Comparison of ENCODE assay signal across 21 mouse cellular contexts in the genomic region with DNA sequence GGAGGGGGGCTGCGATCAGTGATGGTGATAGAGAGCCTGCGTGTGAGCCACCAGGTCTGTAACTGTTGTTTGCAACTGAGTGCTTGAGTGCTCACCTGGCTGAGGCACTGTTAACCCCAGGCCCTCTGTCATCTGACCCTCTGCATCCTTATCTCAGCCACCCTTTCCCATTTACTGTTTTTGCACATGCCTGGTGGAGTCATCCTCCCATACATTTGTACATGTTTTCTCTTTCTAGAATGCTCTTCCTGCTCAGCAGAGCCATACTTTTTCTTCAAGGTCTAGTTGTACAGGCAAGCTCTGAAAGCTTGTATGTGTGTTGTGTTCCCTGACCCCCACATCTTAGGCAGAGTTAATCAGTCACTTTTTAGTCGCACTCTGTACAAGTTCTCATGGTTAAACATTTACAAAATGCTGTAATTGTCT. TPM values are rescaled to one million over a fixed set of nuclear protein-coding genes. Genes with fewer than 3 reads are reported as not detected.
DNase-seq lines count a peak whose midpoint lies in the region; ATAC-seq and TF ChIP-seq lines count a peak whose summit lies in the region.
"Had no signal": no experiment of that assay in that cellular context is flagged by ENCODE, and none has a peak within 500 bp of the region (broad histone marks: within the 10 kb centered on the region; RNA-seq: fewer than 3 reads in every experiment).

No protein-coding gene starts in this region.

- intact Hi-C loops in left cerebral cortex, postnatal 25 days (cut with DNase I) = no loop called here

- H3K9me3 ChIP-seq in intestine, embryonic 14.5 days (ENCODE audit: control insufficient read depth, low read length) = no peaks in the 10 kb centered on the region
- no peaks in the 10 kb centered on the region for H3K9me3 ChIP-seq in kidney, postnatal 0 days (replicated peaks; ENCODE audit: low read length)
- no peaks in the 10 kb centered on the region for H3K9me3 ChIP-seq in liver, embryonic 13.5 days (replicated peaks)
- H3K9me3 ChIP-seq: heart, embryonic 15.5 days had no signal

- H3K4me2 ChIP-seq in intestine, embryonic 14.5 days (ENCODE audit: low read length) = no peak overlapping the region
- peak overlapping the region; percentile 35 for H3K4me2 ChIP-seq in kidney, postnatal 0 days (ENCODE audit: low read length)
- no peak overlapping the region for H3K4me2 ChIP-seq in liver, embryonic 13.5 days
- H3K4me2 ChIP-seq: heart, embryonic 15.5 days; lung, embryonic 14.5 days had no signal

- no peaks in the 10 kb centered on the region for H3K4me1 ChIP-seq in intestine, embryonic 14.5 days (replicated peaks; ENCODE audit: control insufficient read depth, insufficient read depth, low read length)
- 0 out of 2 replicates have a peak, but pooled peaks cover 8% of the 10 kb centered on the region for H3K4me1 ChIP-seq in kidney, postnatal 0 days (replicated peaks; ENCODE audit: insufficient read depth, low read length)
- H3K4me1 ChIP-seq in liver, embryonic 13.5 days (replicated peaks) = peaks cover 8% of the 10 kb centered on the region; the same call in 1 of the 2 replicates
- H3K4me1 ChIP-seq: heart, embryonic 15.5 days had no signal

- WGBS in intestine, embryonic 14.5 days = 68% methylated on average over 3 of the region's 3 CpGs
- 57% methylated on average over 3 of the region's 3 CpGs for WGBS in kidney, postnatal 0 days
- WGBS in liver, embryonic 13.5 days (ENCODE audit: insufficient replicate concordance) = 47% methylated on average over 3 of the region's 3 CpGs

- TF ChIP-seq CTCF in kidney, postnatal 0 days (IDR thresholded peaks at IDR 0.05; ENCODE audit: low read depth) = no peak

- no peak for DNase-seq in intestine, embryonic 14.5 days (ENCODE audit: low spot score)
- DNase-seq in kidney, adult 18-20 months = peak; percentile 58
- peak; percentile 59 for DNase-seq in kidney, postnatal 0 days (ENCODE audit: low spot score)
- DNase-seq in liver, embryonic 13.5 days = no peak
- no peak for DNase-seq in left cerebral cortex, postnatal 25 days (ENCODE audit: low spot score in 2 of 2)
- DNase-seq in cerebellum, adult 9-11 months = no peak
- DNase-seq: adrenal gland, postnatal 36 days; B cell, adult 2 months; cerebellum, adult 11-12 months; cerebellum, postnatal 36 days; gastrocnemius, postnatal 25 days; heart, postnatal 4 days; lung, embryonic 14.5 days; lung, postnatal 36 days; right cerebral cortex, postnatal 25 days; thymus, postnatal 36 days had no signal

- no peak overlapping the region for H3K4me3 ChIP-seq in intestine, embryonic 14.5 days (ENCODE audit: low read depth, low read length)
- no peak overlapping the region for H3K4me3 ChIP-seq in kidney, postnatal 0 days (replicated peaks; ENCODE audit: low read depth, low read length)
- H3K4me3 ChIP-seq in liver, embryonic 13.5 days (replicated peaks) = no peak overlapping the region
- H3K4me3 ChIP-seq: heart, embryonic 15.5 days; layer of hippocampus, adult 2 months had no signal

- H3K9ac ChIP-seq in intestine, embryonic 14.5 days (ENCODE audit: low read length) = no peak overlapping the region
- no peak overlapping the region for H3K9ac ChIP-seq in kidney, postnatal 0 days (ENCODE audit: low read depth, low read length)
- no peak overlapping the region for H3K9ac ChIP-seq in liver, embryonic 13.5 days
- H3K9ac ChIP-seq: heart, embryonic 15.5 days; lung, embryonic 14.5 days had no signal

- no peaks in the 10 kb centered on the region for H3K36me3 ChIP-seq in intestine, embryonic 14.5 days (ENCODE audit: control insufficient read depth, insufficient read depth, low read length)
- H3K36me3 ChIP-seq in kidney, postnatal 0 days (ENCODE audit: insufficient read depth, low read length) = no peaks in the 10 kb centered on the region
- no peaks in the 10 kb centered on the region for H3K36me3 ChIP-seq in liver, embryonic 13.5 days
- H3K36me3 ChIP-seq: heart, embryonic 15.5 days had no signal

- no peaks in the 10 kb centered on the region for H3K27me3 ChIP-seq in intestine, embryonic 14.5 days (replicated peaks; ENCODE audit: control insufficient read depth, insufficient read depth, low read length)
- no peaks in the 10 kb centered on the region for H3K27me3 ChIP-seq in kidney, postnatal 0 days (ENCODE audit: insufficient read depth, low read length)
- no peaks in the 10 kb centered on the region for H3K27me3 ChIP-seq in liver, embryonic 13.5 days
- H3K27me3 ChIP-seq: heart, embryonic 15.5 days had no signal

- 0 out of 2 replicates have a peak, but pooled peaks have one; percentile 19 for ATAC-seq in intestine, embryonic 14.5 days (replicated peaks; ENCODE audit: low FRiP score, low TSS enrichment, low read depth)
- ATAC-seq in kidney, postnatal 0 days (replicated peaks; ENCODE audit: low FRiP score, low read depth) = peak; percentile 68
- 0 out of 2 replicates have a peak, but pooled peaks have one; percentile 41 for ATAC-seq in liver, embryonic 13.5 days (ENCODE audit: low read depth)
- ATAC-seq in erythroblast, adult 5-6 weeks (replicated peaks; ENCODE audit: low FRiP score, poor library complexity, severe bottlenecking) = no peak
- ATAC-seq in inflammation-experienced regulatory T-cells, adult 6 months = no peak
- ATAC-seq: hindbrain, embryonic 16.5 days had no signal

- no peak overlapping the region for H3K27ac ChIP-seq in intestine, embryonic 14.5 days (ENCODE audit: low read depth)
- peak overlapping the region; percentile 79 for H3K27ac ChIP-seq in kidney, postnatal 0 days
- H3K27ac ChIP-seq in liver, embryonic 13.5 days = peak overlapping the region; percentile 68
- H3K27ac ChIP-seq: heart, embryonic 15.5 days; layer of hippocampus, adult 2 months had no signal

RNA-seq across cellular contexts. Expression of a gene that starts 36.5 kb away (rescaled TPM):
- polyA plus RNA-seq in intestine, embryonic 14.5 days (2014; fragmentation: Nextera tagmentation; extraction: Ambion mirVana) = 3.1 and 3.7 TPM in 2 replicates
- polyA plus RNA-seq in kidney, postnatal 0 days (2015; fragmentation: Nextera tagmentation; extraction: Ambion mirVana) = 10.9 and 11.0 TPM in 2 replicates
- 1.2 and 1.4 TPM in 2 replicates for polyA plus RNA-seq in liver, embryonic 13.5 days (2015; fragmentation: Nextera tagmentation; extraction: Ambion mirVana)
- 6.3 and 6.5 TPM in 2 replicates for total RNA-seq in erythroblast, adult 5-6 weeks (2015; ENCODE audit: low replicate concordance)
- total RNA-seq in erythroblast, adult 5-6 weeks (2017; ENCODE audit: low replicate concordance) = 1.5 and 5.9 TPM in 2 replicates
- 1 to 10 TPM; 5.7 to 6.4 TPM for total RNA-seq in left cerebral cortex, postnatal 25 days (2021)
- 1 to 10 TPM in 2 of 3 experiments, under 1 TPM in 1; 0.58 to 2.5 (median 1.8) TPM for polyA plus RNA-seq in inflammation-experienced regulatory T-cells, adult 6 months (2017; shearing (Covaris generic))

Comparison
In these comparisons a context has a peak if more than half of its experiments do, and no peak if none do; other contexts are left out.
1. ATAC-seq: peak in intestine, embryonic 14.5 days (single experiment), kidney, postnatal 0 days (single experiment) and liver, embryonic 13.5 days (single experiment); none in erythroblast, adult 5-6 weeks (single experiment) and inflammation-experienced regulatory T-cells, adult 6 months (single experiment).
2. DNase-seq: peak in kidney, adult 18-20 months (single experiment) and kidney, postnatal 0 days (single experiment); none in intestine, embryonic 14.5 days (single experiment), liver, embryonic 13.5 days (single experiment), left cerebral cortex, postnatal 25 days (0 of 2) and cerebellum, adult 9-11 months (single experiment).